Mouse (Mus musculus): ENCODE measurements around the gene Eif3g. TPM values are rescaled to one million over a fixed set of nuclear protein-coding genes. Genes with fewer than 3 reads are reported as not detected.

Gene Eif3g
- total RNA-seq (2015; ENCODE audit: low replicate concordance) (26.3 and 41.0 TPM in 2 replicates), total RNA-seq (2017; ENCODE audit: low replicate concordance) (23.2 and 23.7 TPM in 2 replicates)

DNA sequence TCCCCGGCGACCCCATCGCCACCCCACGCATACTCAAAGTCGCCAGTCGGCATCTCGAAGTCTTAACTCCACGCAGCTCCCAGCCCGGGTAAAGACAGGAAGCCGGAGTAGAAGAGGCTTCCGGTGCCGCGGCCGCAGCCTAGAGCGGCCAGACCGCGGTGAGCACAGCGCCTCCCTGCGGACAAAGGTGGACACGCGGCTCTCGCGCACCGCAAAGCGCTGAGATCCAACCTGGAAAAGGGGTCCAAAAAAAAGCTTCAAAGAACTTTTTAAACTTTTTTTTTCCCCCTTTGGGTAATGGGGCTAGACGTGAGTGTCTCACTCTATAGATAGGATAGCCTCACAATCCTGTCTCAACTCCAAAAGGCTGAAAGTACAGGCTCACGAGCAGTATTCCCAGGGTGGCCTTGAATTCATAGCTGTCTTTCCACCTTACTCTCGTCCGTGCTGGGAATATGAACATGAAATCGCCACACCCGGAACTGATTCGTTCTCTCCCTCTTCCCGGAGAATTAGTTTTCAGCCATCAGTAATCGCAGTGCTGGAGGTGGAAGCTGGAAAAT, at the start of gene Eif3g:
Gene Eif3g (minus strand): TSS at position 113 of the 563 bp plus-strand sequence.
- peak; percentile 86 for ATAC-seq (replicated peaks; ENCODE audit: low FRiP score, poor library complexity, severe bottlenecking)

DNA sequence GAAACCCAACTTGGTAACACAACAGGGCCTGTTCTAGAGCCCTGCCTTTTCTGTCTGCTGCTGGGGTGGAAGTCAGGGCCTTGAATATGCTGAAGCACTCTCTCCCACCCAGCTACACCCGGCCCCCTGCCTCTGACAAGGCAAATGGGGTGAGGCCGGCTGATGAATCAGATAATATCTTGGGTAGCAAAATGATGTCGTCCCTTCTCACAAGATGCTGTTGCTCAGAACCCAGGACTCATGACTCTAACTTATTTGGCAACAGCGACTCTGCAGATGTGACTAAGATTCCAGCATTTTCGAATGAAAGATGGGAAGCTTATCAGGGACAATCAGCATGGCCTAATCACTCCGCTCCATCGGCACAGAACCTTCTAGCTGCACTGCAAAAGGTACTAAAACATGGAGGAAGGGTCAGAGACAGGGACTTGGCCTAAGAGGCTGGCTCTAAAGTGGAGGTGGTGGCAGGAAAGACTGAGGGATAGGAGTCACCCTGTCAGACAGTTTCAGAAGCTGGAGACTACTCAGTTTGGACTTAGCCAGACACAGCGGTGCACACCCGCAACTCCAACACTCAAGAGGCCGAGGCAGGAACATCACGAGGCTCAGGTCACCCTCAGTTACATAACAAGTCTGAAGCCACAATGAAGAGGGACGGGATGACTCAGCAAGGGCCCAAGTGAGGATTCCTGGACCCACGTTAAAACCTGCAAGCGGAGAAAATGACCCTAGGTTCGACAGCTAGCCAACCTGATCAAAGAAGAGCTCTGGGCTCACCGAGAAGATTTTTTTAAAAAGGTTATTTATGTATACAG, 47.9 kb upstream of the Eif3g start:
- no peak for ATAC-seq (replicated peaks; ENCODE audit: low FRiP score, poor library complexity, severe bottlenecking)

DNA sequence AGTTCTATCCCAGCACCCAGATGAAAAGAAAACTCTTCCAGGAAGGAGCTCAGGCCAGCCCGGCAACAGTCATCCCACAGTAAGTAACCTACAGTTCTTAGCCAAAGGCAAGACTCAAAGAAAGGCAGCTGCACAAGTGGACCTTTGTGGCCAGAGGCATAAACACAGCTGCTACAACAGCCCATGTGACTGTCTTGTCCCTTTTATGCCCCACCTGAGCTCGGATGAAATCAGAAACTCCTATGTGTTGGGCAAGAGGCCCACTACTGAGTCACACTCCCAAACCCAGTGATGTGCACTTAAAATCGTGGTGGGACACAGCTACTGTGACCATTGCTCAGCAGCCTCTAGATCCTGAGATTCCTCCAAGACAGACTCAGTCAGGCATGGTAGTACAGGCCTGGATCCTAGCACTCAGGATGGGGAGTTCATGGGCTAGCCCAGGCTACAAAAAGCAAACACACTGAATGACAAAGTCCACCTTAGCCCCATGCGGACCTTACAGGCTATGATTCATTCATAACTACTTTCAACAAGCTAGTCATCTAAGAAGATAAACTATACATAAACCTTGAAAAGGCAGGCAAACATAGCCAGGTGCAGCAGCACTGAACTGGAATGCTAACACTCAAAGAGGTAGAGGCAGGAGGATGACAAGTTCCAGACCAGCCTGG, 46.4 kb upstream of the Eif3g start:
- no peak for ATAC-seq (replicated peaks; ENCODE audit: low FRiP score, poor library complexity, severe bottlenecking)

DNA sequence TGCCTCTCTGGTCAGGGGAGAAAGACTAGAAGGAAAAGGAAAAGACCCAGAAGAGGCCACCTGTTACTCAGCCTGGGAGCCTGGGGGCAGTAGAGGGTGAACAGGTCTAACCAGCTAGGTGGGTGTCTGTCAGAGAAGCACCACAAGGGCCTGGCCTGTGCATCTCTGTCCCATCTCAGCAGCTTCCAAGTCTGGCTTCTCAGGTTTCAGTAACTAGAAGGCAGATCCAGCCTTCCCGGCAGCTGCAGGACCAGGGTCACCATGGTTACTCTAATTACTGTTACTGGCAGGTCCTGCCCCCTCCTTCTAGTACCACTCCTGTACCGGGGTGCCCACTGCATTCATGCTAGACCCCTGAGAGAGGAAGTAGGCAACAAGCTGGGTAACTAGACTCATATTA, 45.5 kb upstream of the Eif3g start:
- ATAC-seq (replicated peaks; ENCODE audit: low FRiP score, poor library complexity, severe bottlenecking) = no peak

DNA sequence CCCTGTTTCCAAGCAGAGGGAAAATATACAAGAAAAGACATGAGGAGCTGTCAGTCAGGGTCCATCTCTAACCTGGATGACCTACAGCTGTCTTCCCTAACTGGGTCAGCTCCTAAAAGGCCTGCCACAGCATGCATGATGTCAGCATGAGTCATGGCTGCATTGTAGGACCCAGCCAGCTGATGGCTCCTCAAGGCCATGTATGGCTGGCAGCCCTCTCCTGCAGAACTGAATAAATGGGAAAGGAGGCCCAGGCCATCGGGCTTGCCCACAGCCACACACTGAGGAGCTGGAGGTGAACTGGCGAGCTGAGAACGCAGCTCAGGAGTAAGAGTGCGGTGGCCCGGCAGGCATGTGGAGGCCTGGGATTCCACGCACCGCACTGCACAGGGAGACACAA, 45.0 kb upstream of the Eif3g start:
- 0 out of 2 replicates have a peak, but pooled peaks have one; percentile 19 for ATAC-seq (replicated peaks; ENCODE audit: low FRiP score, poor library complexity, severe bottlenecking)

DNA sequence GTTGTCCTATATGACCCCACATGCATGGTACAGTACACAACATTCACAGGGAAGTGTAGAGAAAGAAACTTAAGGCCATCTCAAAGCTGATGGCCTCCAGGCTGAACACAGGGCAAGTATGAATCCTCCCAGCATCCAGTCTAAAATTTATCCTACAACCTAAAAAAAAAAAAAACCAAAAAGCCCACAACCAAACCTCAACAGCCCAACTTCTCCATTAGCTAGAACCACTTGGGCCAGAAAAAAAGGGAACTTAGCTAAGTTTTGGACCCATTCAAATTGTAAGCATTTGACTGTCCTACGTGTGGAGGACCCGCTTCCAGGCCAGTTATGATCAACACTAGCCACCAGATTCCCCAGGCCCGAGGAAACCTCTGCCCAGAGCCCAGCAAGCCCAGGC, 24.8 kb upstream of the Eif3g start:
- ATAC-seq (replicated peaks; ENCODE audit: low FRiP score, poor library complexity, severe bottlenecking) = no peak

DNA sequence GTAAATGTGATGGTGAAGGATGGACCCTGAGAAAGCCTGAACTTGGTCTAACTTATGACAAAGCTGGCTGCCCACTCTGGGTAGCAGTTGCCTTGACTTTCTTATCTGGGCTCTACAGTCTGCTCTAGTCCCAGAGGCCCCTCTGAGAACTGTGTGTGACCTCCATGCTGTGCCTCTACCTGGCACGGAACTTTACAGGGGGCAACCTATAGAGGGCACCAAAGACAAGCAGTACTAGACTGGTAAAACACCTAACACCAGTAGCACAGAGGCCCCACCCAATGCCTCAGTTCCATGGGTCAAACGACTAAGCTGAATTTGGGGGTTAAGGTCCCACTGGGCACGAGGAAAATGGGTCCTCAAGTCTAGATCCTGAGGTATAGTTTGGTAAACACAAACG, 17.7 kb upstream of the Eif3g start:
- ATAC-seq (replicated peaks; ENCODE audit: low FRiP score, poor library complexity, severe bottlenecking) = peak; percentile 68

DNA sequence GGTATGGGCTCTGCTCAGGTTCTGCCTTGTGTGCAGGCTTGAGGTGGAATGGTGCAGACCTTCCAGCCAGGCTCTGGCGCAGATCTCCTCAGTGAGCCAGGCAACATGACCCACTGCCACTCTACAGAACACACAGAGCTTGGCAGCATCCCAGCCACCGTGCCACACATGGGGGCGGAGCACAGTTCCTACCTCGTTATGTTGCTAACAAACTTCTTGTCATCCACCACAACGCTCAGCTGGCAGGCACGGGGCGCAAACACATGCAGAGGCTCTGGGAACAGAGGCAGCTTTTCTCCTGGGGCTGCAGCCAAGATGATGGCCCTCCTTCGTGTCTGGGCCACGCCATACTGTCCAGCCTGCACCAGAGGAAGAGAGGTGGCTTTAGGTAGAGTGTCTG, 11.5 kb upstream of the Eif3g start:
- no peak for ATAC-seq (replicated peaks; ENCODE audit: low FRiP score, poor library complexity, severe bottlenecking)

DNA sequence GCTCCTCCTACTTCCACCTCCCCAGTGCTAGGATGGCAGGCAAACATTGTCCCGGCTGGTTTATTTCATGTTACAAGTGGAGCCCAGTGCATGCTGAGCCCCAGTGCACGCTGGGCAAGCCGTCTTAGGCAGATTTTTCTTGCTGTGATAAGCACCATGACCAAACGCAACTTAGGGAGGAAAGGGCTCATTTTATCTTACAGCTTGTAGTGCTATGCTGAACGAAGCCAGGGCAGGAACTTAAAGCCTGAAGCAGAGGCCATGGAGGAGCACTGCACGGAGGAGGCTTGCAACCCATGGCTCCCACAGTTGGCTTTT, 3.7 kb upstream of the Eif3g start:
- no peak for ATAC-seq (replicated peaks; ENCODE audit: low FRiP score, poor library complexity, severe bottlenecking)

DNA sequence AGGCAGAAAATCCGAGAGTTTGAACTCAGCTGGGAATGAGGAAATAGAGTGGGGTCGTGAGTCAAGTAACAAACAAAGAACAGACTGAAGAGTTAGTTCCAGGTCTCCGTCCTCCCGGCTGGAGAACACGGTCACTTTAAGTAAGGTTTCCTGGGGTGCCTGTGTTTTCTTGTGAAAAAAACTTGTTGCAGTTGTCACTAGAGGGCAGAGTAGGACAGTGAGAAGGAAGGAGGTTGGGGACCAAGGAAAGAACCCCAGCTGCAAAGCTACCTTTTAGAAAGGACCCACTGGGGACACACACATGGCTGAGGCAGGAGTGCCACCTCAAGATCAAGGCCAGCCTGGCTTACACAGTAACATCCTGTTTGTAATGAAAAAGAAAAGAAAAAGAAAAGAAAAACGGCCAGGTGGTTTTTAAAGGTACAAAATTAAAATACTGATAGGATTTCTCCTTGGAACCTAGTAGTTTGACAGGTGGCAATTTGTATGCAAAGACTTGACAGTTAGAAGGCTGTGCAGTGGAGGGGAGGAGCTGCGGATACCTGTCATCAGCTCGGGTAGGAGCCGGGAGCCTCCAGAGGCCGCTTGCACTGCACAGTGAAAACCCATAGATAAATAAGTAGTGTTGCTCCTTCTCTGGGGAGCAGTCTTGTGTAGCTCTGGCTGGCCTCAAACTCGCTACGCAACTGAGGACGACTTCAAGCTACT, 3.2 kb upstream of the Eif3g start:
- peak; percentile 57 for ATAC-seq (replicated peaks; ENCODE audit: low FRiP score, poor library complexity, severe bottlenecking)

DNA sequence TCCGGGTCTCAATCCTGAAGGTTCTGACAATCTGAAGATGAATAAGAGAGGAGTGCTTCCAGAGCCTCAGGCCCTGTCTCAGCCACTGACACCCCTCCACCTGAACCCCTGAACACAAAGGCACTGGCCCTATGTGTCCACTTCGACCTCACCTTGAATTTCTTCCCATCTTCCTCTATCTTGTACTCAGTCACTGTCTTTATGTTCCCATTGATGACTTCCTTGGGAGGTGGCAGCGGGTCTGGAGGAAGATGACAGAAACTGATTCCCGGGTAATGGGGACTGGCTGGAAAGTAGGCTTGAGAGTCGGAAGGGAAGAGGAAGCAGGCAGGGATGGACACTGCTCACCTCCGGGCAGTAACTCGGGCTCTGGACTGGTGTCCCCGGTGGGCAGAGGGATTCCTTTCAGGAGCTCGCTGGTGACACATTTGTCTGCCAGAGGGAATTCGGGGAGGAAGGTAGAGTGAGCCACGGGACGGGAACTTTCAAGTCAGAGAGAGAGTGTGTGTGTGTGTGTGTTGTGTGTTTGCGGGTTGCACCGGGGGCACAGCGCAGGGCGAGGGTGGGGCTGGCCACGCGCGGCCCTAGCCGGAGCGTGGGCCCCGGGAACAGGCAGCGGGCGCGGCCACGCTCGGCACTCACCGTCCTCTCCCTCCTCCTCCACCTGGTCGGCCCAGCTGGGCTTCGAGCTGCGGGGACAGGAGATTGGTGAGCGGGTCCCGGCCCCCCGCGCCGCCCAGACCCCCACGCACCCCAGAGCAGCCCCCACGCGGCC, 500 bp downstream of the Eif3g start:
- peak; percentile 29 for ATAC-seq (replicated peaks; ENCODE audit: low FRiP score, poor library complexity, severe bottlenecking)

DNA sequence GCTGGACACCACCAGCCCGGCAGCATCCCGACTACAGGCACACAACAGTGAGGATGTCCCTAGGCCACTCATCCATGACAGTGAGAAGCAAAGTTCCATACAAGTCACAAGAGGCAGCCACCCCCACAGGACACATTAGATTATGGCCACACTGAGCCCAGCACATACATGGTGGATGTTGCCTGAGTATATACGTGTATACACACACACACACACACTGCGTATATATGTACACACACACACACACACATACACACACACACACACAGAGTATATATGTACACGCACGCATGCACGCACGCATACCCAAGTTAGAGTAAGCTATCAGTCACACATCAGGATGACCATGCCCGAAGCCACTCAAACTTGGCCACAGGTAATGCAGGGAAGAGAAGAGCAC, 3.0 kb downstream of the Eif3g start:
- no peak for ATAC-seq (replicated peaks; ENCODE audit: low FRiP score, poor library complexity, severe bottlenecking)

DNA sequence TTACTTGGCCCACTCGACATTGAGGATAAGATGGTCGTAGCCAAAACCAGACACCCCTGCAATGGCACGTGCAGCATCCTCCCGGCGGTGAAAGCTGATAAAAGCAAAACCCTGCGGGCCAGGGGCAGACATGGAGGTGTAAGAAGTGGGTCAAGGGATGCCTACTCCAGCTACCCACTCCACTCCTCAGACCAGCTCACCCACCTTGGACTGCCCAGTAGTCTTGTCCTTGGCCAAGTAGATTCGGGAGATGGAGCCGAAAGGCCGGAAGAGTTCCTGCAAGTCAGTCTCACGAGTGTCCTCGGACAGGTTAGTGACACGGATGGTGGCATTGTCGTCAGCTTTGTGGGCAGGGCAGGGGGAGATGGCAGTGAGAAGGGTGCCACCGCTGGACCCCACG, 3.8 kb downstream of the Eif3g start:
- ATAC-seq (replicated peaks; ENCODE audit: low FRiP score, poor library complexity, severe bottlenecking) = no peak

DNA sequence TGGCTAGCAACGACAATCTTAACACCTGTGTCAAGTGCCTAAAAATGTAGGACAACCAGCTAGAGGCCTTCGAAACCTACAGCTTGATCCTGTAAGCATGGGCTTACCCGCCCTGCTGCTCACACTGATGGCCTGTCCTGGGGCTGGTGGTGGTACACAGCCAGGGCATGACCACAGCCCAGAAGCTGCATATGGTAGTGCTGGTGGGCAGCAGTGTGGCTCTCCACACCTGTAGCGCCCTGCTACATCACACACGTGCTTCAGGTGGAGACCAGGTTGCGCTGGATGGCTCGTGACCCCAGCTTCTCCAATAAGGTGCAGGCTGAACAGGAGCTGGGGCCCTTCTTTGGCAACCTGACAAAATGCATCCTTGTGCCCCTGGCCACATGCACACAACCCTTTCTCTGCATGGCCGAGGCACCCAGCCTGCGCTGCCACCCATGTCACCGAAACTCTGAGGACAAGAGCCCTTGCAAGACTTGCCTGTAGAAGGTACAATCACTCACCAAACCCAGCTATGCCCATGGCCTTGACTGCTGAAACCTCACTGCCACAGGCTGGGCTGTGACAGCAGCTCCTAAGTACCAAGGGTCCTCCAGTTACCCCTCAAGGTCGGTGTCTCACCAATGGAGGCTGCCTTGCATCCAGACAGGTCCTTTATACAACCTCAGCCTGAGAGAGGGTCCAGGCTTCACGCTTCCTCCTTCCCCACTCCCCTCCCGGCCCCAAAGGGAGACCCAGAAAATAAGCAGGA, 4.7 kb downstream of the Eif3g start:
- no peak for ATAC-seq (replicated peaks; ENCODE audit: low FRiP score, poor library complexity, severe bottlenecking)

DNA sequence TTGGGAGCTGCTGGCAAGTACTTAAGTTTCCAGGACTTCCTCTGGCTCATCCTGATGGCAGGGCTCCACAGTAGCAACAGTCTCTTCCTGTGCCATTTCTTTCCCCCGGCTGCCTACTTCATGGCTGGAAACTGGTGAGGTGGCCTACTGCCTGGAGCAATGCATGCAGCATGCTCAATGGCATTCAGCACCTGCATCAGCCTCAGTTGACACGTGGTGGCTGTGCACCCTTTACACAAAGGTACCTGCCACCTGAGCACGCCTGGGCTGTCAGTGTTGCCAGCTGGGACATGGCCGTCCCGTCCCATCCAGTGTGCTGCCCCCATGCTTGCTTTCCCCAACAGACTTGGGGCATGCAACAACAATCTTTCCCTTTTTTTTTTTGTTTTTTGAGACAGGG, 5.4 kb downstream of the Eif3g start:
- ATAC-seq (replicated peaks; ENCODE audit: low FRiP score, poor library complexity, severe bottlenecking) = no peak

DNA sequence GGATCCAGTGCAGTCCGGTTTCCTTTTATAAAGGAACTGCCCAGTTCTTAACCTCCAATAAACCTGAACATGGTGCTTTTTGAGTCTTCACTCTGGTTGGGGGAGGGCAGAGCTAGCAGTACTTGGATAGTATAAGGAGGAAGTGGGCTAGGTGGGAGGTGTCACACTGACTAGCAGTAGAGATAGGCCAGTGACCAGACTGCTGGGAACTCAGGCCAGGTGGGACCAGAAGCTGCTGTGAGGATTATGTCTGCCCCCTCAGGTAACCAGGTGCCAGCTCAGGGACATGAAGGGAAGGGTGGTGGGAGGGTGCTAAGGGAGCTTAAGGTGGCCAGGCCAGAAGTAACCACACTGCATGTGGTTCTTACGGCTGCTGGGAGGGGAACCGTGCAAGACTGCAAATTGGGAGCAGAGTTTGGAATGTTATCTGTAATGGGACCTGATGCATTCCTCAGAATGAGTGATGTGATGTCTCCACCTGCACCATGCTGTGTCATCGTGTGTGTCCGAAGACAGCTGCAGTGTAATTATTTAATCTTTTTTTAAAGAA, 6.2 kb downstream of the Eif3g start:
- no peak for ATAC-seq (replicated peaks; ENCODE audit: low FRiP score, poor library complexity, severe bottlenecking)

DNA sequence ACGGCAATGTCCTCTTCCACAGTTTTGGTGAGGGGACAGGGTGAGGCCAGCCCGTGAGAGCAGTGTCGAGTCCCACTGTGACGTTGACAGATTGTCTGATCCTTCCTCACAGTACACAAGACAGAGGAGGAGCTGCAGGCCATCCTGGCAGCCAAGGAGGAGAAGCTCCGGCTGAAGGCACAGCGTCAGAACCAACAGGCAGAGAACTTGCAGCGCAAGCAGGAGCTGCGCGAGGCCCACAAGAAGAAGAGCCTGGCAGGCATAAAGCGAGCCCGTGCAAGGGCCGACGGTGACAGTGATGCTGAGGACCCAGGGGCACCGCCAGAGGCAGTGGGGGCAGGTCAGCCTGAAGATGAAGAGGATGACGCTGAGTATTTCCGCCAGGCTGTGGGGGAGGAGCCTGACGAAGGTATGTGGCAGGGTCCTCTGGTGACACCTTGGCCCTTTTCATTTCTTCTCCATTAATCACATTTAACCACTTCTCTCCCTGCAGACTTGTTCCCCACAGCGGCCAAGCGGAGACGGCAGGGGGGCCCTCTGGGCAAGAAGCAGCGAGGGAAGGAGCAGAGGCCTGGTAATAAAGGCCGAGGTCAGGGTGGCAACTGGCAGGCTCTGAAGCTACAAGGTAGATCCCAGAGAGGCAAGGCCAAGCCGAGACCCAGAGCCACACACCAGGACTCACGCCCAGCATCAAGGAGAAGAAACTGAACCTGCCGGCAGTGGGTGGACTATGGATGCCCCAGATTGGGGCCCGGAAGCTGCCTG, 6.9 kb downstream of the Eif3g start:
- no peak for ATAC-seq (replicated peaks; ENCODE audit: low FRiP score, poor library complexity, severe bottlenecking)

DNA sequence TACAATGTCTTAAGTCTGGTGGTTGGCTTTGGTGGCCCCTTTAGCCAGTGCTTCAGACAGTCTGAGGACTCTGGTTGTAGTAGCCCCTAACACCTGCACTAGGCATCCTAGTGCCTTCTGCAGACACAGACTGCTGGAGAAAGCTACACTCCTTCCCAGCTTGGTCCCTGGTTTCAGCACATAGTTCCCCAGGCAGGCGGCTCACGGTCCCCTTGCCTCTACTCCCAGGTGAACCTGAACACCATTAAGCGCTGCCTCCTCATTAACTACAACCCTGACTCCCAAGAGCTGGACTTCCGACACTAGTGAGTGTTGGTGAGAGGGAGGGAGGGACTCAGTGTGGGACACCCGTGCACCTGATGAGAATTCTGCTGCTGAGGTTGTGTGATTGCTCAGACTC, 8.0 kb downstream of the Eif3g start:
- no peak for ATAC-seq (replicated peaks; ENCODE audit: low FRiP score, poor library complexity, severe bottlenecking)
